Mouse (Mus musculus) cerebellum, adult 2 months (tissue): Measurements from ENCODE around the gene Krtap1-5. TPM values are rescaled to one million over a fixed set of nuclear protein-coding genes. Genes with fewer than 3 reads are reported as not detected.

ENCODE experiments used
- DNase-seq, 2 experiments: peaks; one replicate each; pipeline ENCODE4 v3.0.0; 2021
- H3K27ac ChIP-seq: fragments of 200-500 bp; 2 replicates; pipeline ENCODE4 v1.5.1; 2012; ENCODE audit warnings: low read length, control low read depth, inconsistent platforms; ENCODE audit not compliant: insufficient read depth
- H3K27me3 ChIP-seq: fragments of 200-500 bp; 2 replicates; pipeline ENCODE4 v1.6.1; 2012; ENCODE audit warnings: inconsistent platforms, mild to moderate bottlenecking, low read length, moderate library complexity; ENCODE audit not compliant: control insufficient read depth, insufficient read depth
- H3K4me1 ChIP-seq: fragments of 200-500 bp; 2 replicates; pipeline ENCODE4 v1.6.1; 2011; ENCODE audit warnings: low read length; ENCODE audit not compliant: control insufficient read depth, insufficient read depth
- H3K4me3 ChIP-seq: fragments of 200-500 bp; replicated peaks from 2 replicates; pipeline ENCODE3; 2011; ENCODE audit warnings: mild to moderate bottlenecking, low read depth, low read length, control low read depth; ENCODE audit not compliant: insufficient read depth
- CTCF ChIP-seq: fragments of 200-500 bp; IDR thresholded peaks from 2 replicates; pipeline ENCODE4 v1.5.1; 2011; ENCODE audit warnings: low read depth, mild to moderate bottlenecking, control low read depth, low read length, moderate library complexity, borderline replicate concordance; ENCODE audit not compliant: insufficient read depth
- POLR2A ChIP-seq: fragments of 200-500 bp; IDR thresholded peaks from 2 replicates; pipeline ENCODE4 v1.6.1; 2011; ENCODE audit warnings: low read length, control low read depth, borderline replicate concordance; ENCODE audit not compliant: insufficient read depth
- WGBS: fragments of 180-500 bp; shearing (Covaris S2); methylation state at CpG from one replicate; pipeline ENCODE4 v1.1.7; 2018; 5-methylcytosine and 5-hydroxymethylcytosine counted together
- polyA plus RNA-seq: library from polyadenylated mRNA; depleted of rRNA; stranded (reverse); fragments of >200 nt; gene quantifications from 2 replicates; pipeline ENCODE4 v1.2.3, GENCODE M21; 2012

Gene Krtap1-5
- polyA plus RNA-seq, 1 experiment: not detected

- DNase-seq: no peak
- TF ChIP-seq POLR2A (no peak), CTCF (no peak)
- Histone ChIP-seq H3K4me1 (no peaks in the 10 kb centered on the region), H3K4me3 (no peak within 1 kb of the TSS), H3K27ac (no peak within 1 kb of the TSS), H3K27me3 (no peaks in the 10 kb centered on the region)
- 71% methylated on average over 6 of the region's 6 CpGs for WGBS
These were observed 10.2 kb upstream of the Krtap1-5 start, which contains the start of gene Krtap1-3 for GRCm38 (mm10) chr11:99590981-99591380. Gene Krtap1-3 (minus strand): TSS chr11:99591339.

DNA sequence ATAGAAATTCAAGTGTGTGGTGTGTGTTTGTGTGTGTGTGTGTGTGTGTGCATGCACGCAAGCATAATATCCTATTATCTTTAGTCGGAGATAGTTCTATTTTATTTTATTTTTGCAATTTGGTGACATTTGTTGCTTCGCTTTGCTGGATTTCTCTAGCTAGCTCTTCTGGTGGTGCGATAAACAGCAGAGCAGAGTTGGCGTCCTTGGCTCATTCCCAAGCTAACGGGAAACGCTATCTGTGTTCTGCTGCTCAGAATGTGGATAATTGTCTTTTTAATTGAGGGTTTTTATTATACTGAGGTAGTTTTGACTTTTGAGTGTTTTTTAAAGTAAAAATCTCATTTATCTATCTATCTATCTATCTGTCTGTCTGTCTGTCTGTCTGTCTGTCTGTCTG lies 4.3 kb upstream of the Krtap1-5 start:
- no peak for DNase-seq
- H3K27me3 ChIP-seq: no peaks in the 10 kb centered on the region
- no peak overlapping the region for H3K4me3 ChIP-seq
- H3K27ac ChIP-seq: no peak overlapping the region
- TF ChIP-seq POLR2A (no peak), CTCF (no peak)
- no peaks in the 10 kb centered on the region for H3K4me1 ChIP-seq
- WGBS: 78% methylated on average over 7 of the region's 7 CpGs

DNA sequence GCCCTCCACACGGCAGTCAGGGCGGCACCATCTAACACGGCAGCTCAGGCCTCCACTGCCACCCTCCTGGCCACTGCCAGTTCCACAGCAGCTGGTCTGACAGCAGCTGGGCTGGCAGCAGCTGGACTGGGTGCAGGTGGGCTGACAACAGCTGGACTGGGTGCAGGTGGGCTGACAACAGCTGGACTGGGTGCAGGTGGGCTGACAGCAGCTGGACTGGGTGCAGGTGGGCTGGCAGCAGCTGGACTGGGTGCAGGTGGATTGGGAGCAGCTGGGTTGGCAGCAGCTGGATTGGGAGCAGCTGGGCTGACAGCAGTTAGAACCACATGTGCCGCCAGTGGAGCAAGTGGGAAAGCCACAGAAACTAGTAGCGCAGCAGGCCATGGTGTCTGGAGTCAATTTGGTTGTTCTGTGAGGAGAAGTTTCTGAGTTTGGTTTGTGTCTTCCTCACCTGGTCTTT lies 2.5 kb upstream of the Krtap1-5 start, which contains the start of gene Krtap1-4:
Gene Krtap1-4 (minus strand): TSS at position 410 of the 460 bp plus-strand sequence.
- DNase-seq: no peak
- Histone ChIP-seq H3K27ac (no peak within 1 kb of the TSS), H3K4me1 (no peaks in the 10 kb centered on the region), H3K4me3 (no peak within 1 kb of the TSS), H3K27me3 (no peaks in the 10 kb centered on the region)
- WGBS: 72% methylated on average over 5 of the region's 5 CpGs
- no peak for TF ChIP-seq CTCF
- no peak for TF ChIP-seq POLR2A

GRCm38 (mm10) chr11:99581564-99581963 lies 748 bp upstream of the Krtap1-5 start:
- WGBS: 83% methylated on average over 6 of the region's 6 CpGs
- no peak for DNase-seq
- no peak for TF ChIP-seq CTCF
- TF ChIP-seq POLR2A: no peak

DNA sequence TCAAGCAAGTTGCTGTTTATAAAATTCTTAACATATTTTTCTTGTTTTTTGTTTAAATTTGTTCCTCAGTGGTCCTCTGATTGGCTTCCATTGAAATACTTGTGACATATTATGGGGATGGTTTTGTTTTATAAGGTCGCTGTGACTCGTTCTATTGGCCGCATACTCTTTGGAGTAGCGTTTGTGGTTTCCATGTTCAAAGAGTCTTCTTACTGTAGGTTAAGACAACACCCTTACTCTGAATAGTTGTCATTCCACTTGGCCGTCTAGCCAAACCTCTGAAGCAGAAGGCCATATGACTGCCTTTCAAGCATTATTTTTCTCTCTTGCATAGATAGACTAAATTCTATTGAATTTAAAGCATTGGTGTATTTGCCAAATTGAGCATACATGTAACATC lies 235 bp upstream of the Krtap1-5 start:
- H3K4me3 ChIP-seq: no peak overlapping the region
- TF ChIP-seq POLR2A (no peak), CTCF (no peak)
- no peak for DNase-seq
- H3K27me3 ChIP-seq: no peaks in the 10 kb centered on the region
- no peaks in the 10 kb centered on the region for H3K4me1 ChIP-seq
- H3K27ac ChIP-seq: no peak overlapping the region
- WGBS: 92% methylated on average over 5 of the region's 5 CpGs

More at GRCm38 (mm10) chr11:99581564-99581963, 748 bp upstream of the Krtap1-5 start:
- no peaks in the 10 kb centered on the region for H3K4me1 ChIP-seq
- no peak overlapping the region for H3K4me3 ChIP-seq
- no peak overlapping the region for H3K27ac ChIP-seq
- no peaks in the 10 kb centered on the region for H3K27me3 ChIP-seq

GRCm38 (mm10) chr11:99574106-99574505 lies 6.7 kb downstream of the Krtap1-5 start:
- Histone ChIP-seq H3K4me1 (peaks cover 2% of the 10 kb centered on the region), H3K4me3 (no peak overlapping the region), H3K27ac (no peak overlapping the region), H3K27me3 (no peaks in the 10 kb centered on the region)
- peak; percentile 38 to 56 for DNase-seq
- 4% methylated on average over 7 of the region's 7 CpGs for WGBS
- no peak for TF ChIP-seq POLR2A
- peak; percentile 70 for TF ChIP-seq CTCF

DNA sequence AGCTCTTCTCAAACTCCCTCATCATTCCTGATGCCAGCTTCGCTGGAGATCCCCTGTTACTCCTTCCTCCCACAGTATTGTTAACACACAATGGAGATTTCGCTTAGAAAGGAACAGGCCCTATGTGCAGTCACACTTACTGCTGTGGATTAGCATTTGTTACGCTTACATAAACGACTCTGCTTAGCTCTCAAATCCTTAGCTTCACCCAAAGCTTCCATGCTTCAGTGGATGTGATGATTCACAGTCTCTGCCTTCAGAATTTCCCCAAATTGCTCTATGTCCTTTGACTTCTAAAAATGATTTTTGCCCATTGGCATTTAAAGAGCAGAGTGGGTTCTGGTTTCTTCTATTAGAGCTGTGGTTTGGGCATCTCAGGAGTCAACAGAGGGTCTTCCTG lies 7.7 kb downstream of the Krtap1-5 start:
- TF ChIP-seq POLR2A (no peak), CTCF (no peak)
- WGBS: 43% methylated on average over 4 of the region's 4 CpGs
- Histone ChIP-seq H3K27me3 (no peaks in the 10 kb centered on the region), H3K4me3 (no peak overlapping the region), H3K4me1 (peaks cover 2% of the 10 kb centered on the region), H3K27ac (no peak overlapping the region)
- no peak for DNase-seq

- H3K4me3 ChIP-seq: no peak within 1 kb of the TSS
- no peak within 1 kb of the TSS for H3K27ac ChIP-seq
- DNase-seq: no peak
- TF ChIP-seq POLR2A: no peak
- H3K27me3 ChIP-seq: no peaks in the 10 kb centered on the region
- 72% methylated on average over 7 of the region's 7 CpGs for WGBS
- no peaks in the 10 kb centered on the region for H3K4me1 ChIP-seq
These were observed 14.3 kb downstream of the Krtap1-5 start, which contains the start of gene Krtap3-1 for GRCm38 (mm10) chr11:99566530-99566929. Gene Krtap3-1 (minus strand): TSS chr11:99566630.

- Histone ChIP-seq H3K4me1 (no peaks in the 10 kb centered on the region), H3K27me3 (no peaks in the 10 kb centered on the region), H3K4me3 (no peak overlapping the region), H3K27ac (no peak overlapping the region)
- no peak for DNase-seq
- WGBS: 78% methylated on average over 6 of the region's 6 CpGs
- TF ChIP-seq POLR2A (no peak), CTCF (no peak)
These were observed 18.2 kb downstream of the Krtap1-5 start for GRCm38 (mm10) chr11:99562580-99562979.
